Mouse (Mus musculus) neural tube, embryonic 11.5 days (tissue): ENCODE measurements around the gene Fcgr2b. TPM values are rescaled to one million over a fixed set of nuclear protein-coding genes. Genes with fewer than 3 reads are reported as not detected.

Experiments used
- ATAC-seq: fragments of 200-750 bp; cut with Nextera tagmentation; 2 replicates; pipeline ENCODE4 v1.8.0; 2017; ENCODE audit warnings: moderate number of reproducible peaks, mild to moderate bottlenecking, moderate TSS enrichment, moderate library complexity; ENCODE audit not compliant: insufficient read depth, low FRiP score, low TSS enrichment
- DNase-seq: peaks from one replicate; pipeline ENCODE4 v3.0.0-alpha.2; 2015; ENCODE audit warnings: low spot score
- H3K27ac ChIP-seq: fragments of 300-500 bp; sonication (generic); 2 replicates; pipeline ENCODE4 v1.5.1; 2014; ENCODE audit warnings: low read depth, mild to moderate bottlenecking, low read length
- H3K27me3 ChIP-seq: fragments of 300-500 bp; sonication (generic); 2 replicates; pipeline ENCODE4 v1.6.1; 2014; ENCODE audit warnings: mild to moderate bottlenecking, low read length, mixed read lengths; ENCODE audit not compliant: control insufficient read depth, insufficient read depth
- H3K36me3 ChIP-seq: fragments of 300-500 bp; sonication (generic); 2 replicates; pipeline ENCODE4 v1.6.1; 2014; ENCODE audit warnings: mild to moderate bottlenecking, low read length, moderate library complexity, mixed read lengths; ENCODE audit not compliant: control insufficient read depth, insufficient read depth
- H3K4me1 ChIP-seq: fragments of 300-500 bp; sonication (generic); 2 replicates; pipeline ENCODE4 v1.6.1; 2014; ENCODE audit warnings: low read length, mixed read lengths; ENCODE audit not compliant: control insufficient read depth, insufficient read depth
- H3K4me2 ChIP-seq: fragments of 300-500 bp; sonication (generic); 2 replicates; pipeline ENCODE4 v1.6.1; 2014; ENCODE audit warnings: low read depth, mild to moderate bottlenecking, moderate library complexity
- H3K4me3 ChIP-seq: fragments of 300-500 bp; sonication (generic); 2 replicates; pipeline ENCODE4 v1.5.1; 2014; ENCODE audit warnings: low read depth, low read length
- H3K9ac ChIP-seq: fragments of 300-500 bp; sonication (generic); 2 replicates; pipeline ENCODE4 v1.6.1; 2014; ENCODE audit warnings: mild to moderate bottlenecking, low read length
- H3K9me3 ChIP-seq: fragments of 300-500 bp; sonication (generic); 2 replicates; pipeline ENCODE4 v1.6.1; 2016; ENCODE audit warnings: low read length; ENCODE audit not compliant: control insufficient read depth
- WGBS: fragments of 180-500 bp; shearing (Covaris S2); extraction: QIAGEN DNeasy Blood & Tissue Kit; methylation state at CpG from one replicate; pipeline ENCODE4 v1.1.7; 2014; 5-methylcytosine and 5-hydroxymethylcytosine counted together
- polyA plus RNA-seq: library from polyadenylated mRNA; unstranded; fragments of >200 nt; fragmentation: Nextera tagmentation; extraction: Ambion mirVana; gene quantifications from 2 replicates; pipeline ENCODE4 v1.2.1, GENCODE M21; 2014

Fcgr2b gene
- polyA plus RNA-seq, 1 experiment from 2014 or later: not detected

GRCm38 (mm10) chr1:170911907-170912660 is 64.3 kb downstream of the Fcgr2b start:
- Histone ChIP-seq H3K4me2 (no peak overlapping the region), H3K36me3 (no peaks in the 10 kb centered on the region), H3K27me3 (peaks cover 26% of the 10 kb centered on the region), H3K27ac (no peak overlapping the region), H3K9me3 (no peaks in the 10 kb centered on the region), H3K4me3 (no peak overlapping the region), H3K9ac (no peak overlapping the region), H3K4me1 (peaks cover 6% of the 10 kb centered on the region; the same call in 1 of the 2 replicates)
- 82% methylated on average over 11 of the region's 11 CpGs for WGBS
- DNase-seq (no peak), ATAC-seq (no peak)

Other genes with a start within 250 kb of the Fcgr2b start
- 10.7 and 11.9 TPM in 2 replicates for gene Atf6, start 108.8 kb downstream of the Fcgr2b start, polyA plus RNA-seq
- 0.56 TPM in 1 of 2 replicates, not detected in the other for gene Gm26620, start 91.5 kb downstream of the Fcgr2b start, polyA plus RNA-seq
- gene Dusp12, start 91.0 kb downstream of the Fcgr2b start, polyA plus RNA-seq: 32.9 and 37.4 TPM in 2 replicates
- 0.29 TPM in 1 of 2 replicates, not detected in the other for gene Fcrlb, start 63.6 kb downstream of the Fcgr2b start, polyA plus RNA-seq
- not detected in 2 replicates for gene Fcrla, start 49.0 kb downstream of the Fcgr2b start, polyA plus RNA-seq
- 0.19 and 0.26 TPM in 2 replicates for gene Fcgr4, start 42.4 kb upstream of the Fcgr2b start, polyA plus RNA-seq
- 5.6 and 6.7 TPM in 2 replicates for gene Fcgr3, start 88.4 kb upstream of the Fcgr2b start, polyA plus RNA-seq
- 2.2 and 2.8 TPM in 2 replicates for gene Cfap126, start 137.4 kb upstream of the Fcgr2b start, polyA plus RNA-seq
- gene Sdhc, start 174.1 kb upstream of the Fcgr2b start, polyA plus RNA-seq: 280 and 291 TPM in 2 replicates
- 2.9 and 4.2 TPM in 2 replicates for gene Mpz, start 174.2 kb upstream of the Fcgr2b start, polyA plus RNA-seq
- 3.8 and 4.8 TPM in 2 replicates for gene Pcp4l1, start 219.7 kb upstream of the Fcgr2b start, polyA plus RNA-seq
- gene Nr1i3, start 237.4 kb upstream of the Fcgr2b start, polyA plus RNA-seq: 0.23 TPM in 1 of 2 replicates, not detected in the other
- gene Tomm40l, start 246.0 kb upstream of the Fcgr2b start, polyA plus RNA-seq: 24.8 and 36.6 TPM in 2 replicates
- 4.6 and 4.9 TPM in 2 replicates for gene Apoa2, start 248.5 kb upstream of the Fcgr2b start, polyA plus RNA-seq